Mouse (Mus musculus) c-Kit-positive CD71-negative TER-119-negative erythroid progenitor cells, embryonic 14.5 days (primary cell): ENCODE measurements around the gene Vps18.

Experiments used
- DNase-seq: peaks from one replicate; pipeline ENCODE4 v3.0.0-alpha.2; 2013; ENCODE audit warnings: low read depth

Gene Vps18

DNA sequence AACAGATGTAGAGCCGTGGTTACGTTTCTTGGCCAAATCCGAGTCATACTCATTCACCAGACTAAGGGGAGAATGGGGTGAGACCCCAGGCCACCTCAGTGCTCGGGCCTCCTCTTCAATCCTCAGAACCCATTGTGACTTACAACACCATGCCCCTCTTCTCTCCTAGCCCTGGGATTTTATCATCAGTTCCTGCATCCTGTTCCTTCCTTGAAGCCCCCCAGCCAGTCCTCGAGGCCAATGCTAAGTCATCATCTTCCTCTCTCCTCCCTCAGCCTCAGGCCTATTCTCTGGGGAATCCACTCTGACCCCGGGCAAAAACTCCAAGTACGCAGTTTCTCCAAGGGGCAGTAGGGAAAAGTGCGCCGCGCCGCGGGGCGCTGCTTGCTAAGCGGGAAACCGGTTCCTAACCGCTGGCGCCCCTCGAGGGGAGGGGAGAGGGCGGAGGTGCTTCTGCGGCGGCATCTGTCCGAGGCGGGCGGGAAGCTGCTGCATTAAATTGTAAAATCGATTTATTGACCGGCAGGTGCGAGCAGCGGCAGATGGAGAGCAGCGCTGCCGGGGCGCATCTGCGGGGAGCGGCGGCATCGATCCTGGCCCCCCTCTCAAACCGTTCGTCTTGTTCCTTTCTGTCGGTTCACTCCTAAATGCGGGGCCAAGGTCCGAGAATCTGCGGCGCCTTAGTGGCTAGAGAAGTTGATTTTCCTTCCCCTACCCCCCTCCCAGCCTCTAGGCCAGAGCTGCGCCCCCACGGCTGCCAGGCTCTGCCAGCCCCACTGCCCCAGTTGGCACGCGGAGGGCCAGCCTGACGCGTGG lies 33.4 kb downstream of the Vps18 start:
- DNase-seq = no peak

DNA sequence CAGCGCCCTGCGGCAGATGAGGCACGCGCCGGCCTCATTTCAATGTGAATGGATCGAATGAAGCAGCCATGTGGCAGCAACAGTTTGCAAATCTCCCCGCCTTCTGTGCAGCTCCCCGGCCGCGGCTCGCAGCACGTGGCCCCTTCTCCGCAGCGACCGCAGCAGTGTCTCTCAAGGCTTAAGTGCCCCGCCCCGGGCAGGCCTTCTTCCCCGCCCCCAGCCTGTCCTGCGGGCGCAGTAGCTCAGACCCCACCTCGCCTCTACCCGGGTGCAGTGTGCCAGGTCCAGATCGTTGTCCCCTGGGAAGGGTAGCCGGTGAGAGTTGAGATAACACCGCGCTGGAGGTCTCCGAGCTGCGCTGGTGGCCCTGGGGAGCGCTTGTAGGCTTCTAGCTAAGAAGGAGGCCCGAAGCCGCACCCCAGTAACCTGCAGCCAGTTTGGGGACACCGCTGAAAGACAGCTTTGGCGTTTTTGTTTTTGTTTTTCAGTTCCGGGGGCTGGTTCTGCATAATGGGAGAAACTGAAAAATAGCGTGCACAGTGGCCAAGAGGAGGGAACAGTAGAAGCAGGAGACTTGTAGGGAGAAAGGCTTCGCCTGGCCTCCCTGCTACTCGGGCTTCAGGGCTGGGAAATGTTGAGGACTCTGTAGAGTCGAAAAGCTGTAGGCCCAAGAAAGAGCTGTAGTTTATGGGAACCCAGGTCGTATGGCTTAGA lies 34.2 kb downstream of the Vps18 start:
- no peak for DNase-seq

DNA sequence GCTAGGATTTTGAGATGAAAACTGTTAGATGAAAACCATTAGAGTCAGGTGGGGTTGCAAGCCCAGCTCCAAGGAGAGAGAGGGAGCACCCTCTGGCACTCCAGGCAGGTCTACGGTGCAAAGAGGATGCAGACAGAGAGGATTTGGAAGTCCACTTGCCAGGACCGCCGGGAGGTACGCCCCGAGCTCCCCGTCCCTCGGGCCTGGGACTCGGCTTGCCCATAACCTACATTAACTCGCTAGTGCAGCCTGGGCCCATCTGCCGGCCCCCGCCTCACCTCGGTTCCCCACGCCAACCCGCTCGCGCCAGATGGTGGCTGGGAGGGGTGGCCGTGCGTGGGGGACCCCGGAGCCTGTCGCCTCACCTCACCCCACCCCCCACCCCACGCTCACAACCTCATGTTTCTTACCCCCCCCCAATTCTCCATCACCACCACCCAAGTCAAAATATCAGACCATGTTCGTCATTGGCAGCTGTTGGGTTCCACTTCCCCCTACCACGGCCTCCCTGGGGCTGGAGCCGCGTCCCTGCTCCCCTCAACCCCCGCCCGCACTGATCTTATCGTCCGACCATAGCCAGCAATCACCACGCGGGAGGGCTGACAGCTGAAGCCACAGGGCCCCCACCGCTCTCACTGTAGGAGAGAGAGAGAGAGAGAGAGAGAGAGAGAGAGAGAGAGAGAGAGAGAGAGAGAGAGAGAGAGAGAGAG lies 35.5 kb downstream of the Vps18 start:
- DNase-seq = no peak

DNA sequence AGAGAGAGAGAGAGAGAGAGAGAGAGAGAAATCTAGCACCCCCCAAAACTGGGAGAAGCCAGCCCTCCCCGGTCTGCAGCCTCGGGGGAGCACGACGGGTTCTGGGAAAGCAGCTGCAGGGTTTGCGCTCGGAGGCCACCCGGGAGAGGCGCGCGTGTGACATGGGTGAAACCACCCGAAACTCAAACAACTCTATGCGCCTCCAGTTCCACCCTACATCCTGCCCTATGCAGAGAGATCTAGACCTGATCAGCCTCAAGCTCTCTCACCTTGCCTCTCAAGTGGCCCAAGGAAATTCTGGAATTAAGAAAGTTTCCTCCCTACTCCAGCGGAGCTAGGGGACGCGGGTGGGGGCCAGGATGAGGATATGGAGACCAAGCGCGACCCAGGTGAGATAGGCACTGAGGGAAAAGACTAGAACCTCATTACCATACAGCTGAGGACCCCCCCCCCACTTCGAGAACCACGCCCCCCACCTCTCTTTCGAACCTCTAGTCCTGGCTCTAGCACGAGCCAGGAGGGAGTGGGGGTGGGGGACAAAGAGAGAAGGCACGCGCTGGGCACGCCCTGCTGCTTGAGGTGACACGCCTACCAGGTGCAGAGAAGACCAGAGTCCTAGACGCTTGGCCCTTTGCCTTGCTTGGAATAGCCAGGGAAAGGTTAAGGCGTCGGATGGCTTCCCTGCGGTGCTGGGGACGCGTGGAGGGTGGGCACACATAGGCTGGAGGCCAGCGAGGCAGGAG lies 36.2 kb downstream of the Vps18 start:
- no peak for DNase-seq

DNA sequence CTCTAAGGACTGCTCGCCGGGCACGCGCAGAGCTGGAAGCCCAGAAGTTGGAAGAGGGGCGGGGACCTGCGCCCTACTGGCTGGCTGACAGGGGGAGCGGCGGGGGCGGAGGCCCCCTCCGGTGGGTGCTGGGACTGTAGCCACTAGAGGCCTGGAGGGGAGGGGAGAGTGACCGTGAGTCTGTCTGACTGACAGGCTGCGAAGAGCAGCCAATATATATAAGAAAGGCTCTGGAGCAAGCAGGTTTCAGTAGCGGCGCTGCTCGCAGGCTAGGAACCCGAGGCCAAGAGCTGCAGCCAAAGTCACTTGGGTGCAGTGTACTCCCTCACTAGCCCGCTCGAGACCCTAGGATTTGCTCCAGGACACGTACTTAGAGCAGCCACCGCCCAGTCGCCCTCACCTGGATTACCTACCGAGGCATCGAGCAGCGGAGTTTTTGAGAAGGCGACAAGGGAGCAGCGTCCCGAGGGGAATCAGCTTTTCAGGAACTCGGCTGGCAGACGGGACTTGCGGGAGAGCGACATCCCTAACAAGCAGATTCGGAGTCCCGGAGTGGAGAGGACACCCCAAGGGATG lies 37.1 kb downstream of the Vps18 start, which contains the start of gene Dll4:
TSS of gene Dll4 (plus strand) at position 217 of the 576 bp plus-strand sequence.
- DNase-seq = no peak

DNA sequence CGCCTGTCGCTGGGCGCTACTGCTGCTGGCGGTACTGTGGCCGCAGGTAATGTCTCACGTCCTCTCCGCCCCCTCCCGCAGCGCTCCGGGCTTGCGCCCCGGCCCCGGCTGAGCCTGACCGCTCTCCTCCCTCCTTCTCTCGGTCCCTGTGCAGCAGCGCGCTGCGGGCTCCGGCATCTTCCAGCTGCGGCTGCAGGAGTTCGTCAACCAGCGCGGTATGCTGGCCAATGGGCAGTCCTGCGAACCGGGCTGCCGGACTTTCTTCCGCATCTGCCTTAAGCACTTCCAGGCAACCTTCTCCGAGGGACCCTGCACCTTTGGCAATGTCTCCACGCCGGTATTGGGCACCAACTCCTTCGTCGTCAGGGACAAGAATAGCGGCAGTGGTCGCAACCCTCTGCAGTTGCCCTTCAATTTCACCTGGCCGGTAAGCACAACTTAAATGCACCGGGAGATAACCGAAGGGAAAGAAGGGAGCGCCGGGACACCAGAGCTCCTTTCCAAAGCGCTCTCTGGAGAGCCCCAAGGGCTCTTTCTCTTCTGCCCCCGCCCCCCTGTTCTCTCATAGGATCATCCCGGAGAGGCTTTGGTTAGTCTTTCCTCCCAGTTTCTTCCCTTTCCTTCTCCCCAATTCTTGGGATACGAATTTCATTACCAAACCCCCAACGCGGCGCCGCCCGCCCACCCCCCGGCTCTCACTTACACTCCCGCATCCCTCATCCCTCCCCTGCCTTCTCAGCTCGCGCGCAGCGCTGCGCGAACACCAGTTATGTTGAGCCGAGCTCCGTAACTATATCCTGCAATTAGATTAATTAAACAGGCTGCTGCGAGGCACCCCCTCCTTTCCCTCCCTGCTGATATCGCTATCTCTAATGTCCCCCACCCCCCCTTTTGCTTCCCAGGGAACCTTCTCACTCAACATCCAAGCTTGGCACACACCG lies 37.9 kb downstream of the Vps18 start:
- DNase-seq = no peak

DNA sequence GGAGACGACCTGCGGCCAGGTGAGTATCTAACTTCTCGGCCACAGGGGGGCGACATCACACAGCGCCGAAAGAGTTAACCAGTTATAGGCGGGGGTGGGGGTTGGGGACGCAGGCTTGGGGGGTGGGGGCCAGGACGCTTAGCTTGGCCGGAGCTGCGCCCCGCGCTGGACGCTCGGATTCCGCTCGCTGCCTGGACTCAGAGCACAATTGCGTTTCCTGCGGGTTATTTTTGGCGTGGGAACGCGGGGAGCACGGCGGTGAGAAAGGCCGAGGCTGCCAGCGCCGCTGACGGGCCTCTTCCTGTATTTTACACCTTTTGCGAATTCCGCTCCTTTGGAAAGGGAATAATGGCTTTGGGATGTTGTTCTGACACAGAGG lies 38.6 kb downstream of the Vps18 start:
- DNase-seq = no peak

DNA sequence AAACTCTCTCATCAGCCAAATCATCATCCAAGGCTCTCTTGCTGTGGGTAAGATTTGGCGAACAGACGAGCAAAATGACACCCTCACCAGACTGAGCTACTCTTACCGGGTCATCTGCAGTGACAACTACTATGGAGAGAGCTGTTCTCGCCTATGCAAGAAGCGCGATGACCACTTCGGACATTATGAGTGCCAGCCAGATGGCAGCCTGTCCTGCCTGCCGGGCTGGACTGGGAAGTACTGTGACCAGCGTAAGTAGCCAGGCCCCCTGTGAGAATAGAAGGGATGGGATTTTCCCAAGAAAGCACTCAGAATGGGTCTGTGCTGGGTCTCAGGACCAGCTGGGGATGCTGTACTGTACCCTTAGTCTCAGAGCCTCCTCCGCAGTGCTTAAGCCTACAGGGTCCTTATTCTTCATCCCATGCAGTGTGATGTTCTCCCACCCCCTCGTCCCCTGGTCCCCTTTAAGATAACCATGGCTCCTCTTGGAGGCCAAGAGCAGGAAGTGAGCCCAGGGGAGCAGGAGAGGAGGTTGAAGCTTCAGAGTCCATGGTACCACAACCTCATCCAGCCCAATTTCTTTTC lies 39.5 kb downstream of the Vps18 start:
- DNase-seq = no peak

DNA sequence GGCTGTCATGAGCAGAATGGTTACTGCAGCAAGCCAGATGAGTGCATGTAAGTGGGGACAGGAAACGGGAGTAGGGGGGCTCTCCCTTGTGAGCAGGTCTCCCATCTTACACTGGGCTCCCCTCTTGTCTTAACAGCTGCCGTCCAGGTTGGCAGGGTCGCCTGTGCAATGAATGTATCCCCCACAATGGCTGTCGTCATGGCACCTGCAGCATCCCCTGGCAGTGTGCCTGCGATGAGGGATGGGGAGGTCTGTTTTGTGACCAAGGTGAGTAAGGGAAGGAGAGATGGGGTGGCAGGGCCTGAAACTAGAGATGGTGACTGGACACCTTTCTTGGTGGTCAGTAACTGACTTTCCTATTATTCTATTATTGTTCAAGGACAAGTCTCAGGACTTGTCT lies 40.0 kb downstream of the Vps18 start:
- no peak for DNase-seq

DNA sequence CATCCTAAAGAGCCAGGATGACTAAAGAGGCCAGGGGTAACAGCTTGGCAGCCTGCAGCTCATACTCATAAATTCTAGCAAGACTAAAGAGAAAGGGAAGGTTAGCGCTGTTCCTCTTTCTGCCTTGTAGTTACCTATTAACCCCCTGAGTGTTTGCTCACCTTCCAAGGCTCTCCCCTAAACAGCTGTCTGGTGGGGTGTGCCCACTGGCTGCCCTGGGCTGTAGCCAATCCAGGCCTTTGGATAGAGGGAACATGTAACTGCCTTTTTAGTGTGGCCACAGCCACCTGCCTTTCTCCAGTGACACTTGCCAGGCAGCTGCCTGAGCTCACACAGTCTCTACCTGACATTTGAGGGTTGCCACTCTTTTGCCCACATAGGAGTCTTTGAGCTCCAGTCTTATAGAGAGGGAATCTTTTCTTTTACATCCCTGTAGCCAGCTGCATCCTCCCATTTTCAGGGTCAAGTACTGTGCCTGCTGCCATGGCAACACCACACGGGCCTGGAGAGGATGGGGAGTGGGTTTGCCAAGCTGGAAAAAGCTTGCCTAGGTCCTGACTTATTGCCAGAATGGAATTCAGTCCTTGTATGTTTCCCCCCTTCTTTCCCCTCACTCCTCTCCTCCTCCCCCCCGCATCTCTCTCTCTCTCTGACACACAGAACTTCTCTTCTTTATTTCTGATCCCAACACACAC lies 40.7 kb downstream of the Vps18 start:
- no peak for DNase-seq

DNA sequence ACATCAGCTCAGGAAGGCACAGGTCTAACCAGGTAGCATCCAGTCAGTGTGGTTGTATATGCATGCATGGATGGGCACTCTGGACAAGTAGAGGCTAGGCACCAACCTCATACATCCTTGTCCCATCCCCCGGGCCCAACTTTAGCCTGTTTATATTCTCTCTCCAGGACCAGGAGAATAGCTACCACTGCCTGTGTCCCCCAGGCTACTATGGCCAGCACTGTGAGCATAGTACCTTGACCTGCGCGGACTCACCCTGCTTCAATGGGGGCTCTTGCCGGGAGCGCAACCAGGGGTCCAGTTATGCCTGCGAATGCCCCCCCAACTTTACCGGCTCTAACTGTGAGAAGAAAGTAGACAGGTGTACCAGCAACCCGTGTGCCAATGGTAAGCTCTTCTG lies 42.3 kb downstream of the Vps18 start:
- no peak for DNase-seq

DNA sequence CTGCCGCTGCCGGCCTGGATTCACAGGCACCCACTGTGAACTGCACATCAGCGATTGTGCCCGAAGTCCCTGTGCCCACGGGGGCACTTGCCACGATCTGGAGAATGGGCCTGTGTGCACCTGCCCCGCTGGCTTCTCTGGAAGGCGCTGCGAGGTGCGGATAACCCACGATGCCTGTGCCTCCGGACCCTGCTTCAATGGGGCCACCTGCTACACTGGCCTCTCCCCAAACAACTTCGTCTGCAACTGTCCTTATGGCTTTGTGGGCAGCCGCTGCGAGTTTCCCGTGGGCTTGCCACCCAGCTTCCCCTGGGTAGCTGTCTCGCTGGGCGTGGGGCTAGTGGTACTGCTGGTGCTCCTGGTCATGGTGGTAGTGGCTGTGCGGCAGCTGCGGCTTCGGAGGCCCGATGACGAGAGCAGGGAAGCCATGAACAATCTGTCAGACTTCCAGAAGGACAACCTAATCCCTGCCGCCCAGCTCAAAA lies 43.7 kb downstream of the Vps18 start:
- no peak for DNase-seq

DNA sequence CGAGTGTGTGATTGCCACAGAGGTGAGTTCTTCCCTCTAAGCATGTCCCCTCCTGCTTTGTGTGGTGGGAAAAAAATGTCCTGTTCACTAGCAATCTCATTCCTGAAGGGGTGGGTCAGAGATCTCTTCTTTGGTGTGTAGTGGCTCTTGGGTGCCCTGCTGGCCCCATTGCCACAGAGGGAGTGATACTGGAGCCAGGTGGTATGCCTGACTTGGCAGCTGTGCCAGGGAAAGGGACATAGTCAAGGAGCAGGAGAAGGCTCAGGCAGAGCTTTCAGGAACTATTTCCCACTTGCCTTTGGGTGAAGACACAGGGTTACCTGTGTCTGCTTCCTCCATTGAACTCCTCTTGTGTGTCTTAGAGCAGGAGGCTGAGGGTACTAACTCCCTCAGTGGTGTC lies 45.6 kb downstream of the Vps18 start:
- no peak for DNase-seq

DNA sequence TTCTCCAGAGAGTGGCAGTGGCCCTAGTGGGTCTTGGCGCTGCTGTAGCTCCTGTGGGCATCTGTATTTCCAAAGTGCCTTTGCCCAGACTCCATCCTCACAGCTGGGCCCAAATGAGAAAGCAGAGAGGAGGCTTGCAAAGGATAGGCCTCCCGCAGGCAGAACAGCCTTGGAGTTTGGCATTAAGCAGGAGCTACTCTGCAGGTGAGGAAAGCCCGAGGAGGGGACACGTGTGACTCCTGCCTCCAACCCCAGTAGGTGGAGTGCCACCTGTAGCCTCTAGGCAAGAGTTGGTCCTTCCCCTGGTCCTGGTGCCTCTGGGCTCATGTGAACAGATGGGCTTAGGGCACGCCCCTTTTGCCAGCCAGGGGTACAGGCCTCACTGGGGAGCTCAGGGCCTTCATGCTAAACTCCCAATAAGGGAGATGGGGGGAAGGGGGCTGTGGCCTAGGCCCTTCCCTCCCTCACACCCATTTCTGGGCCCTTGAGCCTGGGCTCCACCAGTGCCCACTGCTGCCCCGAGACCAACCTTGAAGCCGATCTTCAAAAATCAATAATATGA lies 46.5 kb downstream of the Vps18 start:
- DNase-seq = no peak

DNA sequence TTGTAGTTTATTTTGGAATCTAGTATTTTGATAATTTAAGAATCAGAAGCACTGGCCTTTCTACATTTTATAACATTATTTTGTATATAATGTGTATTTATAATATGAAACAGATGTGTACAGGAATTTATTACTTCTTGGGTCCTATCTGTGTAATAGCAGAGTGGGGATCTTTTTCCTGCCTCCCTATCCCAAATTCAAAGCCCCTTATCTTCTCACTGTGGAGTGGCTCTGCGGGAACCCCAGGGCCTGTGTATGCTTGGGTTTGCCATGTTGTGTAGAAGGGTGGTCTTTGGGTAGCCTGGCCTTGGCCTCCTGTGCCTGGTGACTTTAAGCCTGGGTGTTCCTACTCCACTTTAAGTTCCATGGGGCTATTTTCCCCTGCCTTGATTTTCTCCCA lies 47.0 kb downstream of the Vps18 start:
- DNase-seq = no peak

DNA sequence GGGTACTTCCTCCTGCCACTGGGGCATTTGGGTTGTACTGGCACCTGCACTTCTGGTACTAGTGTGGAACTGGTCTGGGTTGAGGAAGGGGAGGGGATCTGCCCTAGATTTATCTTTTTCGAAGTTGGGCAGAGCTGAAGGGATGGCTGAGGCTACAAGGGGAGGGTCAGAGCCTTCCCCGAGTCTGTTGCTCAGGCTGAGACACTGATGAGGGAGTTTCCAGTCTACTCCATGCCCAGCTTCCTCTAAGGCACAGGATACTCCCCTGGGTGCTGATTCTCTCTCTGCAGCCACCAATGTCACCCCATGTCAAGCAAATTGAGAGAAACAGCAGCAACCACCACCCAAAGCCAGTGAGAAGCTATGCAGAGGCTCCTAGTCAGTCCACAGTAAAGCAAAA lies 47.5 kb downstream of the Vps18 start:
- no peak for DNase-seq

DNA sequence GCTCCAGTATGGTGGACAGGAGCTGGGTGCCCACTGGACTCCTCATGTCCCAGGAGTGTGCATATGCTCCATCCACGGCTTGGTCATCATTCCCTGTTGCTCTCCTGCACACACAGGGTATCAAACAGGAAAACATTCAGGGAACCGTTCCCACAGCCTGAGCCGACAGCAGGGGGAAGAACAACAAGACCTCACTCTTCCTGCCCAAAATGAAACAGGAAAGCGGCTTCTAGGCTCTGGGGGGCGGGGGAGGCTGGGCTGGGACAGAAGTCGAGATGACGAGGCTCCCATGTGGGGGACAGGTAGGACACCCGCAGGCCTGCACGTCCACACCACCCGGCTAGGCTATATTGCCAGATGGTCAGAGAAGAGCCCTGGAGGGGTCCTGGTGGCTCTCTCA lies 47.9 kb downstream of the Vps18 start:
- DNase-seq = no peak

DNA sequence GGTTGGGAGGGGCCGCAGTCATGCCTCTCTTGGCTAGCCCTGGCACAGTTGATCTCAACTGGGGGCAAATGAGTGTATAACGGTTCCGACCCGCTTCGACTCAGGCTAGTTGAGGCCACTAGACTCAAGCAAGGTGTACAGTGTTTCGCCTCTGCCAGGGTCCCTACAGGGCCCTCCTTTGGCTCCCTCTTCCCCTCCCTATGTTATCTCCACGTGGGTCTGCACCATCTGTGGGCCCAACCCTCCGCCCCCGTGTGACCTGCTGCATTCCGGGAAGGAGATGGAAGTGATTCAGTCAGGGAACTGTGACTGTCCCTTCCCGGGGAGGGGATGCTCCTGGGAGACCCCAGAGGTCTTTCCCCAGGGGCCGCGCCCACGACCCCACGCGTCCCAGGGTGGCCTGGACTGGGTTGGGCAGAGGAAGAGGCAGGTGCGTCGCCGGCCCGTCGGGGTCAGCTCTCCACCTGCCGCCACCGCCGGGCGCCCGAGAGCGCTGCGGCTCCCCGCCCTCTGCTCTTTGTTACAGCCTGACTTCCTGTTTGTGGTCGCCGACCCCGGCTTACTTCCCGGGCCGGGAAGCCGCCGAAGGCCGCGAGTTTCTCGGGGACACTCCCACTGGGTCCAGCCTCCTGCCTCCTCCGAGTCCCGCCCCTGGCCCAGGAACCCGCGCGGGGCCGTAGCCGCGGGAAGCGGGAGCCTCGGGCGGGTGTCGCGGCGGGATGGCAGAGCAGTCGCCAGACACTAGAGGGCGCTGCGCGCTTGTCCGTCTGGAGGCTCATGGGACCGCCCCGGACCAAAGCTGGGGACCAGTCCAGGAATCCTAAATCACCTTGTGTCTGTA lies 49.1 kb downstream of the Vps18 start:
- no peak for DNase-seq
